Mouse (Mus musculus) cerebellum, adult 18-20 months (tissue): ENCODE data around the gene Tmem132a.

Experiments
- DNase-seq, 2 experiments: peaks; one replicate each; pipeline ENCODE4 v3.0.0; 2021

Tmem132a gene

GRCm38 (mm10) chr19:10869886-10870527 lies at the start of gene Tmem132a:
Tmem132a (minus strand) TSS chr19:10869940.
- peak; percentile 65 to 69 for DNase-seq

GRCm38 (mm10) chr19:10918321-10918991 lies 48.7 kb upstream of the Tmem132a start:
- no peak for DNase-seq

DNA sequence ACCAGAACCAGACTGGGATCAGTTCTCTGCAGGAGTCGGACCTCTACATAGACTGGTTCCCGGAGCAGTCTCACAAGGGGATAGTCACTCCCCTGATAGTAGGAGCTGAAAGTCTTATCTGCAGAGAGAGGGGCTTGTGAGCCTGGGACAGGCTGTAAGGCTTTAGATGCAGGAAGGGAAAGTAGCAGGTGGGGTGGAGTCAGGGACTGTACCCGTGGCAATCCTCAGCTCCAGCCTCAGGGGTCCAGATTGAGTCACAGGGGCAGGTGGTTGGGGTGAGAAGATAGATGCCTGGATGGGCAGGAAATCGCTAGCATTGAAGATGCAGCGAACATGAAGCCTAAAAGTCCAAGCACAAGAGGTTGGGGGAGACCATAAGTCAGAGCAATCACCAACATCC lies 46.8 kb upstream of the Tmem132a start:
- no peak for DNase-seq

DNA sequence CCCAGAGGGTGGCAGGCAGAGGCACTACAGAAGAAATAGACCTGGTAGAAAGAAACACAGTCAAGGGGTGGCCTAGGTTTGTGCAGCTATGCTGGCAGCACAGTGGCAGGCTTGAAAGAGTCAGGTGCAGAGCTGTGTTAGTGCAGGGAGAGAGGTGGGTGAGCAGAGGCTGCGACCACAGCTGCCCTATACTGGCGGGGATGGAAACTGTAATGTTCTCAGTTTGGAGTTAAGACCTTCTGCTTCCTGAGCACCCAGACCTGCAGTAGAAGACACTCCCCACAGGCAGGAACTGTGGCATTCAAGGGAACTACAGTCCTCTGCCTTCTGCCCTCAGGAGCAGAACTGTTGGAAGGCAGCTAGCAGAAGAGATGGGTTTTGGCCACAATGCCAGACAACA lies 45.1 kb upstream of the Tmem132a start:
- no peak for DNase-seq

DNA sequence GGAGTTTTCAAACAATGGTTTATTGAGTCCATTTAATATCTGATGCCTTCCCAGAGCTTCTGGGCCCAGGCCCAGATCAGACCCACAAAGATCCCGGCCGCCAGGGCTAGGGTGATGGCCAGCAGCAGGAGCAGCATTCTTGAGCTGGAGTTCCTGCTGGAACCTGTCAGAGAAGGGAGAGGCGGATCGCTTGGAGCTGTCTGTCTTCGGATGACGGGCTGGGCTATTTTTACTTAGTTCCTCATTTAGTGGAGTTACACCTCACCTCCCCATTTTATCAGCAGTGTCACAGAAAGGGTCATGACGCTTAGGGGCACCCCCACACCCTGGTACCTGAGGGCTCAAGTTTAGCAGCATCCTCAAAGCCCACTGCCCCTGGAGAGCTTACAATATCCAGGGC lies 44.6 kb upstream of the Tmem132a start:
- DNase-seq = no peak

DNA sequence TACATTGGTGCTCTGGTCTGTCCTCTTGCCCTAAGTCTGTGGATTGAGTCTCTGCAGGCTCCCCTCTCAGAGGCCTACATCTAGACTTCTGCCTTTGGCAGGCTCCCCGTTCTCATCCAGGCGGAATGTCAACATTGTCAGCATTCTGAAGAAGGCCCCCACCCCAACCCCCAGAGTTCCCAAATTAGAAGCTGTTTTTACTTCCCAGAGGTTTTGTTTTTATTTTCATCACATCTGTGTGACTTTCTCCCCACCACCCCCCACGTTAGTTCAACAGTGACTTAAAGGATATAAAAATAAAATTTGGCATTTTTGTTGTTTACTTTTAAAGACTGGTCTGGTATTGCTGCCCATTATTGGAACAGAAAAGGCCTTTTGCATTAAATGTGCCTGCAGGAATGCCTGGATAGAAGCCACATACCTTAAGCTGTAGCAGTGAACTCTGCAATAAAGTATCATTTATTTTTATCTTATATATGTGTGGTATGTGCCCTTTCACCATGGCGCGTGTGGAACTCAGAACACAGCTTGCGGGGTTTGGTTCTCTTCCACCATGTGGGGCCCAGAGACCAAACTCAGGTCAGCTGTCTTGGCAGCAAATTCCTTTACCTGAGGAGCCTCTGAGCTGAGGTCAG lies 39.5 kb upstream of the Tmem132a start:
- DNase-seq = no peak

- peak; percentile 54 to 67 for DNase-seq
Measured at GRCm38 (mm10) chr19:10907891-10908290, 38.2 kb upstream of the Tmem132a start.

- no peak for DNase-seq
Measured at GRCm38 (mm10) chr19:10905728-10906000, 35.9 kb upstream of the Tmem132a start.

GRCm38 (mm10) chr19:10904927-10905727 lies 35.4 kb upstream of the Tmem132a start:
- peak in 1 of 2 experiments; percentile 52 for DNase-seq

- DNase-seq = no peak
Measured at GRCm38 (mm10) chr19:10904512-10904911, 34.8 kb upstream of the Tmem132a start.

- DNase-seq = no peak
Measured at GRCm38 (mm10) chr19:10901046-10901445, 31.3 kb upstream of the Tmem132a start.

DNA sequence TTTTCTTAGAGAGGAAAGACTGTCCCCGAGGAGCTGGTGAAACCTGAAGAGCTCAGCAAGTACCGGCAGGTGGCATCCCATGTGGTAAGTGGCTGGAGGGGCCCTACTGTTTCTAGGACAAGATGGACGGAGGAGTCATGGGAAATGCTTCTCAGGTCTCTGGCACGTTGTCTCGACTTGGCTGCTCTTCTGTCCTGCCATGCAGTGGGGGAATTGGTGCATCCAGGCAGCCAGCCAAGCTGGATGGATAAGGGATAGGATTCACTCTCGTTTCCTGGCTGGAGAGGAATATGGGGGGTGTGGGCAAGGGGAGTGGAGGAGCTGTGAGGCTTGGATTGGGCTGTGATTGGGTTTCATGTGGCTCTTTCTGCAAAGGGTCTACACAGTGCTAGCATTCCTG lies 30.6 kb upstream of the Tmem132a start:
- DNase-seq = no peak

DNA sequence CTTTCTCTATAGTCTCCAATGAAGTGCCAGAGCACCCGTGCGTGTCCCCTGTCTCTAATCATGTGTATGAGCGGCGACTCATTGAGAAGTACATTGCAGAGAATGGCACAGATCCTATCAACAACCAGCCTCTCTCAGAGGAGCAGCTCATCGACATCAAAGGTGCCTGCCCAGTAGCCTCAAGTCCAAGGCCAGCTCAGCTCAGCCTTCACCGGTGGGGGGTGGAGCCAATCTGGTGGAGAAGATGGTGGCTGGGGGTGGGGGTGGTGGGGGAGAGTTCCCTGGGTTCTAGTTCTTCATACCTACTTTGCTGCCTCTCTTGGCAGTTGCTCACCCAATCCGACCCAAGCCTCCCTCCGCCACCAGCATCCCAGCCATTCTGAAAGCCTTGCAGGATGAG lies 27.8 kb upstream of the Tmem132a start:
- DNase-seq = no peak

DNA sequence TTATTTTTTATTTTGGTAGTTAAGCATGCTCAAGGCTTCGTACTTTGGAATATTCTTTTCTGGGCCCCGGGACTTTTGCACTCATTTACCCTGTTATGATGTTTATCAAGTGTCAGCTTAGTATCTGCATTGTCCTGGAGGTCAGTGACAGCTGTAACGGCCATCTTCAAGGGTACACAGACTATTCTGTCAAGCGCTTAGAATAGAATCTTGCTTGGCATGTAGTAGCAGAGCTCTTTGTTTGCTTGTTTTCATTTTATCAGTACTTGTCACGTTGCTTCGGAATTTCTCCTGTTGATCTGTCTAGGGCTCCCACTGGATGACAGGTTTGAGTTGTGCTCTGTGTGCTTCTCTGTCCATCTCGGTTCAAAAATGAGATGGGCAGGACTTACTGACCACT lies 27.1 kb upstream of the Tmem132a start:
- DNase-seq = no peak

GRCm38 (mm10) chr19:10895708-10896107 lies 26.0 kb upstream of the Tmem132a start:
- peak in 1 of 2 experiments; percentile 32 for DNase-seq

GRCm38 (mm10) chr19:10895016-10895528 lies 25.3 kb upstream of the Tmem132a start, which contains the start of gene Prpf19:
Prpf19 (plus strand) TSS chr19:10895231.
- DNase-seq = peak; percentile 98 to 99

GRCm38 (mm10) chr19:10892201-10892600 lies 22.5 kb upstream of the Tmem132a start:
- DNase-seq = no peak

- DNase-seq = peak; percentile 94 to 95
Measured at GRCm38 (mm10) chr19:10881426-10882154, 11.8 kb upstream of the Tmem132a start, which contains the start of gene Tmem109. Tmem109 (minus strand) TSS chr19:10882001.

DNA sequence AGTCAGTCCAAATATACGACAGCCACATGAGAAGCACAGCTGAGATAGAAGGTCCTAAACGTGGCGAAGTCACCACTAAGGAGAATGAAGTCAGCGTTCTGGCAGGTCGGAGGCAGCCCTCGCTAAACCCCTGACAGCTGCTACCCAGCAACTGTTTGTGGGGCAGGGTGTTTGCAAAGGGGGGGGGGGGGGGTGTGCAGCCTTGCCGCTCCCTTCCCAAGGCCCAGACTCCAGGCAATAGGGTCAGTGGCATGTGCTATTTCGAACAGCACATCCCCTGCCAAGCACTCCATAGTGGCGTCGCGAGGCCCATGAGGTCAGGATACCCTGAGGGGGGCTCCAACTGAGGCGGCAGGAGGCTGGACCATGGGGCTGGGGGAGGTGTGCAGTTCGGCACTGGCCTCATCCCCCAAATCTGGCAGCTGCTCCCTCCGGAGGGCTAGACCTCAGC lies 11.3 kb upstream of the Tmem132a start:
- no peak for DNase-seq

GRCm38 (mm10) chr19:10880085-10880974 lies 10.6 kb upstream of the Tmem132a start:
- peak; percentile 70 to 80 for DNase-seq

DNA sequence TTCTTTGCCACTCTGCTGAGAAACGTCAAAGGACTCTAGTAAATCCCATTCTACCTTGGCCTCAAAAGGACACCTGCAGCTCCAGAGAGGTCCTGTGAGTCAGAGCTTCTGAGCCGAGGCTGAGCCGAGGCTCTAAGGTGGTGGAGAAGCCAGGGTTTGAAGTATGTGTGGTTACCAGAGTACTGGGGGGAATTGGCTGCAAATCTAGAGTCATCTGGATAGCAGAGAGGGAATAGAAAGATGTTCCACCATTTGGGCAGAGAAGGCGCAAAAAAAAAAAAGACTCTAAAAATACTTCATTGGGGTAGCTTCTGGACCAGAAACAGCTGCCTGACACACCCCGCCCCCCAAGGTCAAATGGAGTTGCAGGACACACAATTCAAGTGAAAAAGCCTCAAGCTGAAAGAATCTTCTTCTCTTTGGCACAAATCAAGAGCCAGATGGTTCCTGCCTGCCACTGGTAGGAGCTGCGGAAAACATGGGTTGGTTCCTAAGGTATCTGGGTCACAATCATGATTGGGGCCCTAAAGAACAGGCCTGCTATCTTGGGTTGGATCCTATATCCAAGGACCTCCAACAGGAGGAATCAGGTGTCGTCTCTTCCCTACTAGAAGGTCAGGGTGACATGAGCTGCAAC lies 8.6 kb upstream of the Tmem132a start:
- peak; percentile 75 to 81 for DNase-seq
